Mouse (Mus musculus) kidney, postnatal 0 days (tissue): ENCODE results near the gene Maats1. TPM values are rescaled to one million over a fixed set of nuclear protein-coding genes. Genes with fewer than 3 reads are reported as not detected.

Experiments
- ATAC-seq: fragments of 200-750 bp; cut with Nextera tagmentation; replicated peaks from 2 replicates; pipeline ENCODE4 v1.8.0; 2017; ENCODE audit warnings: low read depth, moderate number of reproducible peaks, moderate TSS enrichment, moderate library complexity; ENCODE audit not compliant: low FRiP score
- DNase-seq: peaks from one replicate; pipeline ENCODE4 v3.0.0-alpha.2; 2016; ENCODE audit warnings: low spot score
- H3K27ac ChIP-seq: fragments of 300-500 bp; sonication (generic); 2 replicates; pipeline ENCODE4 v1.5.1; 2014; ENCODE audit warnings: mild to moderate bottlenecking
- H3K27me3 ChIP-seq: fragments of 300-500 bp; sonication (generic); 2 replicates; pipeline ENCODE4 v1.6.1; 2014; ENCODE audit warnings: low read length, mixed read lengths; ENCODE audit not compliant: insufficient read depth
- H3K36me3 ChIP-seq: fragments of 300-500 bp; sonication (generic); 2 replicates; pipeline ENCODE4 v1.6.1; 2014; ENCODE audit warnings: low read length, mixed read lengths; ENCODE audit not compliant: insufficient read depth
- H3K4me1 ChIP-seq: fragments of 300-500 bp; sonication (generic); replicated peaks from 2 replicates; pipeline ENCODE4 v1.6.1; 2014; ENCODE audit warnings: antibody characterized with exemption, low read length, mixed read lengths; ENCODE audit not compliant: insufficient read depth
- H3K4me2 ChIP-seq: fragments of 300-500 bp; sonication (generic); 2 replicates; pipeline ENCODE4 v1.6.1; 2014; ENCODE audit warnings: mild to moderate bottlenecking, low read length, moderate library complexity, mixed read lengths
- H3K4me3 ChIP-seq: fragments of 300-500 bp; sonication (generic); replicated peaks from 2 replicates; pipeline ENCODE4 v1.5.1; 2014; ENCODE audit warnings: low read depth, low read length
- H3K9ac ChIP-seq: fragments of 300-500 bp; sonication (generic); 2 replicates; pipeline ENCODE4 v1.6.1; 2014; ENCODE audit warnings: low read depth, low read length
- H3K9me3 ChIP-seq: fragments of 300-500 bp; sonication (generic); replicated peaks from 2 replicates; pipeline ENCODE4 v1.6.1; 2016; ENCODE audit warnings: low read length, inconsistent platforms, mixed read lengths
- CTCF ChIP-seq: IDR thresholded peaks from 2 replicates; pipeline ENCODE4 v1.5.1; 2016; ENCODE audit warnings: antibody characterized with exemption, low read depth, mild to moderate bottlenecking, moderate library complexity
- whole genome bisulfite sequencing: fragments of 180-500 bp; shearing (Covaris S2); extraction: QIAGEN DNeasy Blood & Tissue Kit; methylation state at CpG from one replicate; pipeline ENCODE4 v1.1.7; 2014; 5-methylcytosine and 5-hydroxymethylcytosine counted together
- polyA plus RNA-seq: library from polyadenylated mRNA; unstranded; fragments of >200 nt; fragmentation: Nextera tagmentation; extraction: Ambion mirVana; gene quantifications from 2 replicates; pipeline ENCODE4 v1.2.1, GENCODE M21; 2015

Gene Maats1
- polyA plus RNA-seq, 1 experiment from 2014 or later = 0.21 TPM

DNA sequence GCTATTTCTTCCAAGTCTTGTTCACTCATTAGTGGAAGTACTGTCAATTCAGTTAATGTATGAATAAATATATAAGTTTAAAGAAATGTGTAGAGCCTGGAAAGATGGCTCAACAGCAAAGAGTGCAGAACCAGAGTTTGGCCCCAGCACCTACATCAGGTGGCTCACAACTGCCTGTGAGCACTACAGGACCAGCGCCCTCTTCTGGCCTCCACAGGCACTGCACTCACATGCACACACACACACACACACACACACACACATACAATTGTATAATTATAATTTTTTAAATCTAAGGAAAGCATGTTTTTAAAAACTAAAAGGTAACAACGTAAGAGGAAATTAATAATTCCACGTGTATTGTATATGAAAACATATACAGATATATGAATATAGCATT, 12.6 kb downstream of the Maats1 start:
- no peak for DNase-seq
- WGBS = 95% methylated on average over 3 of the region's 3 CpGs
- no peaks in the 10 kb centered on the region for H3K27me3 ChIP-seq
- no peak overlapping the region for H3K27ac ChIP-seq
- no peak overlapping the region for H3K4me2 ChIP-seq
- H3K4me3 ChIP-seq = no peak overlapping the region
- H3K9ac ChIP-seq = no peak overlapping the region
- no peaks in the 10 kb centered on the region for H3K36me3 ChIP-seq
- H3K4me1 ChIP-seq = no peaks in the 10 kb centered on the region
- no peak for ATAC-seq
- peak; percentile 29 for TF ChIP-seq CTCF
- no peaks in the 10 kb centered on the region for H3K9me3 ChIP-seq

DNA sequence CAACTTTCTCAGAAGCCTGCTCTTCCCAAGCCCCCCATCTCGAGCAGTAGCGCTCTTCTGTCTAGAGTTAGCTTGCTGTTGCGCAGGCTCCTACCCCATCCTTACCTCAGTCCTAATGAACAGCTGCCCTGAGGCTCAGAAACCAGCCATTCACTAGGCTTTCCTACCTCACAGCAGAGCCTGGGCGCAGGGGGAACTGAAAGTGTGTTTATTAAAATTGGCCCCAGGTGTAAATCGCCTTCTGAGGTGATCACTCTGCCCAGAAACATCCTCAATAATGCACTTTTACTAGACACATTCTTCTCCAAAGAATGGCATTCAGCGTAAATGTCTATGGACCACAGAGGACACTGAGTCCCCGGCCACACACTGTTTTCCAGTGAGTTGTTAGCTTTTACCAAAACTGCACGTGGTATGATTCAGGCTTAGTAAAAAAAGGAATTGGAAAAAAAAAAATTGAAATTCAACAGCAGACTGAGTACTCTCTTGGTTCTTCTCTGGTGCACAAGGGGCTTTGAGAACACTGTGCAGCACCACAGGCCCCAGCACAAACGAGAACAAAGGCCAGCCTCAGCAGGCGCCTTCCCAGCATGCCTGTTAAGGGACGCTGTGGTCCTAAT, 15.1 kb downstream of the Maats1 start:
- Histone ChIP-seq H3K9me3 (no peaks in the 10 kb centered on the region), H3K9ac (no peak overlapping the region), H3K4me1 (no peaks in the 10 kb centered on the region), H3K36me3 (no peaks in the 10 kb centered on the region), H3K4me2 (no peak overlapping the region), H3K27ac (no peak overlapping the region), H3K27me3 (no peaks in the 10 kb centered on the region), H3K4me3 (no peak overlapping the region)
- DNase-seq = no peak
- ATAC-seq = no peak
- WGBS = 87% methylated on average over 11 of the region's 11 CpGs
- TF ChIP-seq CTCF = no peak

DNA sequence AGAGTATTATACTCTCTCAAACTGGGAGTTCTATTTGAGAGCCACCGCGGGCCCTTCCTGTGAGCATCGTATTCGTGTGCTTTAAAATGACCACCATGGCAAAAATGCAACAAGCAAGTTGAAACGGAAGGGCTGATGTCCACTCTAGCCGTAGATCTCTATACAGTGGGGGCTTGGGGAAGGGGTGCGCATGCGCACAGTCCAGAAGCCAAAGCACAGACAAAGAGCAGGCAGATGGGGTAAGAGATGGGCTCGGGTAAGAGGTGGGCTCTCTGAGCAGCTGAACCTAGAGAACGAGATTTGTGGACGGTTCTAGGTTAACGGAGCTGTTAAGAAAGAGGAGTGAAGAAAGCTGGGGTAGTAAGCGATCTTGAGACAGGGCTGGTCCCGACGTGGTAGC, 17.6 kb downstream of the Maats1 start:
- Histone ChIP-seq H3K9ac (no peak overlapping the region), H3K27me3 (no peaks in the 10 kb centered on the region), H3K27ac (no peak overlapping the region), H3K4me3 (no peak overlapping the region), H3K36me3 (no peaks in the 10 kb centered on the region), H3K4me2 (no peak overlapping the region), H3K9me3 (no peaks in the 10 kb centered on the region), H3K4me1 (no peaks in the 10 kb centered on the region)
- WGBS = 91% methylated on average over 15 of the region's 15 CpGs
- no peak for TF ChIP-seq CTCF
- ATAC-seq (no peak), DNase-seq (no peak)

DNA sequence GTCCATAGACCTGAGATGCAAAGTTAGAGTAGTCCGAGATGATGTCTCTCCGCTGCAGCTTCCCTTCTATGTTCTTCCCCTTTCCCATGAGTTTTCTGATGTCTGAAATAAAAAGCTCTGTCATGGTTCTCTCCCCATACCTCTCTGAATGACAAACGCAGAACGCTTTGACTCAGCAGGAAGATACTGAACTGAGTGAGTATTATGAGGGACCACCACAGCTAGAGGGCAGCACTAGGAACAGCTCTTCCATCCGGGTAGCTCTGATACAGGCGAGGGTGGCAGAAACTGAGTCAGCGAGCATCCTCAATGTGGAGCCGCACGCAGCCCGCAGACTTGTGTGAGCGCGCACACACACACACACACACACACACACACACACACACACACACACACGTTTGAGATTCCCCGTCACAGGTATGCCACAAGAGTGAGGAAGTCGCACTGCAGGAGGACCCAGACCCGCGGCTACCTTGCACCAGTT, 20.4 kb downstream of the Maats1 start:
- DNase-seq (peak; percentile 46), ATAC-seq (no peak)
- Histone ChIP-seq H3K9me3 (no peaks in the 10 kb centered on the region), H3K4me1 (no peaks in the 10 kb centered on the region), H3K27me3 (no peaks in the 10 kb centered on the region), H3K4me2 (no peak overlapping the region), H3K4me3 (no peak overlapping the region), H3K9ac (no peak overlapping the region), H3K27ac (no peak overlapping the region), H3K36me3 (no peaks in the 10 kb centered on the region)
- TF ChIP-seq CTCF = peak; percentile 71
- WGBS = 43% methylated on average over 17 of the region's 17 CpGs

DNA sequence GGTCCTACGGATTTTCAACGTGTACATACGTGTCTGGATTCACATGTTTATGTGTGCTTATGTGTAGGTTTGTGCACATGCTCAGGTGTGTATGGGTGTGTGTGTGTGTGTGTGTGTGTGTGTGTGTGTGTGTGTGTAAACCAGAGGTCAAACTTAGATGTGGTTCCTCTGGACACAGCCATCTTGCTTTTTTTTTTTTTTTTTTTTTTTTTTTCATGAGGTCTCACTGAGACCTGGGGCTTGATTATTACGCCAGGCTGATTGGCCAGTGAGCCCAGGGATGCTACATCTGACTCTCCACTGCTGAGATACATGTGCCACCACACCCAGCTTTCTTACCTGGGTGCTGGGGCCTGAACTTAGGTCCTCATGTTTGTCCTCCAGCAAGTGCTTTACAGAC, 22.9 kb downstream of the Maats1 start:
- no peaks in the 10 kb centered on the region for H3K36me3 ChIP-seq
- no peak overlapping the region for H3K9ac ChIP-seq
- no peaks in the 10 kb centered on the region for H3K4me1 ChIP-seq
- ATAC-seq (no peak), DNase-seq (no peak)
- no peak overlapping the region for H3K27ac ChIP-seq
- no peak for TF ChIP-seq CTCF
- 99% methylated on average over 4 of the region's 4 CpGs for WGBS
- no peaks in the 10 kb centered on the region for H3K9me3 ChIP-seq
- H3K4me3 ChIP-seq = no peak overlapping the region
- H3K4me2 ChIP-seq = no peak overlapping the region
- H3K27me3 ChIP-seq = no peaks in the 10 kb centered on the region

DNA sequence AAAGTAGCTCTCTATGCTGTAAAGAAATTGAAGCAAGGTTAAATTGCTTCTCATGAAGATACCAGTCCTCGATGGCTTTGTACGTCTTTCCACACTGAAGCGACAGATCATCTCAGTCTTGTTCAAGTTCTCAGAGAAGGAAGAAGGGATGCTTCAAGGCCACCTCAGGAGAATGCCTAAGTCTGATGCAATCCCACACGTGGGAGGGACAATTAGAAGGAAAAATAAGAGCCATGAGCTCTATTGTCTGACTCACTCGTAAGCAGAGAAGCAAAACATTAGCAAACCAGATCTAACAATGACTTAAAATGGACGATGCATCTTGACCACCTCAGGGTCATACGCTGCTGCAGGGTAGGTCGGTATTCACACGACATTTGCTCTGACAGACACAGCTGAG, 23.5 kb downstream of the Maats1 start:
- no peaks in the 10 kb centered on the region for H3K4me1 ChIP-seq
- no peaks in the 10 kb centered on the region for H3K27me3 ChIP-seq
- no peak for TF ChIP-seq CTCF
- no peak overlapping the region for H3K4me2 ChIP-seq
- no peak overlapping the region for H3K9ac ChIP-seq
- H3K4me3 ChIP-seq = no peak overlapping the region
- H3K36me3 ChIP-seq = no peaks in the 10 kb centered on the region
- DNase-seq (no peak), ATAC-seq (no peak)
- WGBS = 63% methylated on average over 9 of the region's 9 CpGs
- H3K9me3 ChIP-seq = no peaks in the 10 kb centered on the region
- H3K27ac ChIP-seq = no peak overlapping the region

DNA sequence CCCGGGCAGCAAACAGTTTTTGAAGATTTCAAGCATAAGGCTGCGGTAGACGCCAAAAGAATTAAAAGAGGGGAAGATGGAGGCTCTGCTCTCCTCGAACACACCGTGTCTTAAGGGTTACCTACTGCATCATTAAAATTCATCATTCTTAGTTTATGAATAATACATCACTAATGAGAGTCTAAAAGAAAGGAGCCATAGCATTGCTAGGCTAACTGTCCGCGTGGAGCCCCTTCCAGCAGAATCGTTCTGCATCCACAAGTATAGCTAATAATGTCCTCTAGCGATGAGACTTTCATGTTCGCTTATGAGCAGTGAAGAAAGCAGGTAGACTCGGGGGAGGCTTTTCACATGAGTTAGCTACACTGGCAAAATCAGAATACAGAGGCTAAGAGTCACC, 33.7 kb downstream of the Maats1 start:
- Histone ChIP-seq H3K27me3 (no peaks in the 10 kb centered on the region), H3K27ac (no peak overlapping the region), H3K4me1 (0 out of 2 replicates have a peak, but pooled peaks cover 4% of the 10 kb centered on the region), H3K9me3 (no peaks in the 10 kb centered on the region), H3K9ac (no peak overlapping the region), H3K4me3 (no peak overlapping the region), H3K4me2 (no peak overlapping the region), H3K36me3 (no peaks in the 10 kb centered on the region)
- 86% methylated on average over 11 of the region's 11 CpGs for WGBS
- TF ChIP-seq CTCF = no peak
- ATAC-seq (no peak), DNase-seq (no peak)
